14 mouse cellular contexts compared by ENCODE assay signal in the genomic region with DNA sequence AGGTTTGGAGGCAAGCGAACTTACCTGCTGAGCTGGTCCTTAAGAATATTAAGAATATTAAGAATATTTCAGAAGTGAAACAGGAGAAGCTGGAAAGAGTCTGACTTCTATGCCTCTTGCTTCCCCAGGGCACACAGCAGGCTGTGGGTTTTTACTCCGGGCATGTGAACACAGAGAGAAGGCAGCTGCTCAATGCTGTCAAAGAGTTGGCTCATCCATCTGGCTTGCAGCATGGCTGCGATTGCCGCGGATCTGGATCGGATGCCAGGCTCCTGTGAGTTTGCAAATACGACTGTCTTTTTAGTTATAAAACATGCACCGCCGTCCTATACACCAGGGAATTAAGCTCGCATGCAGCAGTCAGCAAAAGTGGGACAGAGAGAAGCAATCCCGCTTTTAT. TPM values are rescaled to one million over a fixed set of nuclear protein-coding genes. Genes with fewer than 3 reads are reported as not detected.
A peak's percentile ranks its signal among the peaks of the same experiment; 100 is the strongest.
DNase-seq lines count a peak whose midpoint lies in the region; ATAC-seq lines count a peak whose summit lies in the region.
"Had no signal": no experiment of that assay in that cellular context is flagged by ENCODE, and none has a peak within 500 bp of the region (broad histone marks: within the 10 kb centered on the region; RNA-seq: fewer than 3 reads in every experiment).

No protein-coding gene starts in this region.

- H3K27me3 ChIP-seq in hindbrain, embryonic 15.5 days, result no peaks in the 10 kb centered on the region
- H3K27me3 ChIP-seq in hindbrain, embryonic 13.5 days, result no peaks in the 10 kb centered on the region
- H3K27me3 ChIP-seq: liver, embryonic 13.5 days; neural tube, embryonic 12.5 days had no signal

- H3K4me3 ChIP-seq in hindbrain, embryonic 15.5 days, result no peak overlapping the region
- no peak overlapping the region for H3K4me3 ChIP-seq in hindbrain, embryonic 13.5 days
- H3K4me3 ChIP-seq: liver, embryonic 13.5 days; neural tube, embryonic 12.5 days had no signal

- WGBS in hindbrain, embryonic 15.5 days, result 66% methylated on average over 11 of the region's 11 CpGs
- 77% methylated on average over 11 of the region's 11 CpGs for WGBS in hindbrain, embryonic 13.5 days

- no peaks in the 10 kb centered on the region for H3K36me3 ChIP-seq in hindbrain, embryonic 15.5 days
- no peaks in the 10 kb centered on the region for H3K36me3 ChIP-seq in hindbrain, embryonic 13.5 days
- H3K36me3 ChIP-seq: liver, embryonic 13.5 days; neural tube, embryonic 12.5 days had no signal

- H3K27ac ChIP-seq in hindbrain, embryonic 15.5 days (replicated peaks), result no peak overlapping the region
- no peak overlapping the region for H3K27ac ChIP-seq in hindbrain, embryonic 13.5 days
- H3K27ac ChIP-seq: liver, embryonic 13.5 days; neural tube, embryonic 12.5 days had no signal

- H3K4me1 ChIP-seq in hindbrain, embryonic 15.5 days (replicated peaks), result peaks cover 11% of the 10 kb centered on the region
- peaks cover 16% of the 10 kb centered on the region for H3K4me1 ChIP-seq in hindbrain, embryonic 13.5 days (replicated peaks)
- H3K4me1 ChIP-seq: liver, embryonic 13.5 days had no signal

- no peaks in the 10 kb centered on the region for H3K9me3 ChIP-seq in hindbrain, embryonic 15.5 days
- no peaks in the 10 kb centered on the region for H3K9me3 ChIP-seq in hindbrain, embryonic 13.5 days
- H3K9me3 ChIP-seq: liver, embryonic 13.5 days; neural tube, embryonic 12.5 days had no signal

- H3K4me2 ChIP-seq in hindbrain, embryonic 15.5 days, result no peak overlapping the region
- H3K4me2 ChIP-seq in hindbrain, embryonic 13.5 days, result no peak overlapping the region
- H3K4me2 ChIP-seq: liver, embryonic 13.5 days; neural tube, embryonic 12.5 days had no signal

- ATAC-seq in hindbrain, embryonic 15.5 days (ENCODE audit: low FRiP score, low read depth), result 0 out of 2 replicates have a peak, but pooled peaks have one; percentile 39
- ATAC-seq in hindbrain, embryonic 13.5 days (ENCODE audit: low FRiP score), result no peak

- DNase-seq in gastrocnemius, adult 18-20 months (ENCODE audit: low spot score), result peak; percentile 28
- DNase-seq in left cerebral cortex, adult 18-20 months (ENCODE audit: low spot score in 2 of 2), result peak; percentile 26 to 29
- DNase-seq in right cerebral cortex, postnatal 14 days, result peak; percentile 48
- no peak for DNase-seq in urinary bladder, postnatal 10 days (ENCODE audit: low spot score)
- DNase-seq in kidney, adult 11 months, result no peak
- no peak for DNase-seq in retina, postnatal 1 day
- DNase-seq: heart, adult 18-20 months; liver, embryonic 13.5 days had no signal

- H3K9ac ChIP-seq in hindbrain, embryonic 15.5 days, result no peak overlapping the region
- H3K9ac ChIP-seq in hindbrain, embryonic 13.5 days, result no peak overlapping the region
- H3K9ac ChIP-seq: liver, embryonic 13.5 days; neural tube, embryonic 12.5 days had no signal

RNA-seq across cellular contexts. Expression of a gene that starts 31.1 kb away (rescaled TPM):
- not detected in 2 replicates for polyA plus RNA-seq in hindbrain, embryonic 15.5 days (2015; fragmentation: Nextera tagmentation; extraction: Ambion mirVana)
- polyA plus RNA-seq in hindbrain, embryonic 13.5 days (2015; fragmentation: Nextera tagmentation; extraction: Ambion mirVana), result not detected in 2 replicates
- not detected for total RNA-seq in gastrocnemius, adult 18-20 months (2021)
- not detected for total RNA-seq in left cerebral cortex, adult 18-20 months (2021)
- total RNA-seq: adrenal gland, postnatal 36 days; heart, adult 18-20 months had no signal
- polyA plus RNA-seq: intestine, embryonic 14.5 days; liver, embryonic 13.5 days; neural tube, embryonic 12.5 days; stomach, embryonic 16.5 days had no signal

Comparison
In these comparisons a context has a peak if more than half of its experiments do, and no peak if none do; other contexts are left out.
1. DNase-seq: peak in gastrocnemius, adult 18-20 months (single experiment), left cerebral cortex, adult 18-20 months (2 of 2) and right cerebral cortex, postnatal 14 days (single experiment); none in urinary bladder, postnatal 10 days (single experiment), kidney, adult 11 months (single experiment) and retina, postnatal 1 day (single experiment).